9 mouse cellular contexts compared by ENCODE assay signal in genomic region chr9:66796739-66797138, GRCm38 (mm10). TPM values are rescaled to one million over a fixed set of nuclear protein-coding genes. Genes with fewer than 3 reads are reported as not detected.
DNase-seq lines count a peak whose midpoint lies in the region; ATAC-seq and TF ChIP-seq lines count a peak whose summit lies in the region.
"Had no signal": no experiment of that assay in that cellular context is flagged by ENCODE, and none has a peak within 500 bp of the region (broad histone marks: within the 10 kb centered on the region; RNA-seq: fewer than 3 reads in every experiment).

Gene Gm10647, plus strand, starts transcription at chr9:66797039.

- TF ChIP-seq CTCF in MEL (IDR thresholded peaks at IDR 0.05 in 2 of 3, conservative IDR thresholded peaks at IDR 0.05 in 1 of 3; ENCODE audit: control insufficient read depth in 1 of 3, insufficient read depth in 1 of 3, low read depth in 2 of 3, low read length in 3 of 3, poor library complexity in 1 of 3, severe bottlenecking in 1 of 3): no peak

- TF ChIP-seq RAD21 in MEL (IDR thresholded peaks at IDR 0.05; ENCODE audit: low read depth, low read length): no peak

- TF ChIP-seq EP300 in MEL (IDR thresholded peaks at IDR 0.05; ENCODE audit: low read depth in 1 of 2, low read length in 2 of 2): no peak

- H3K4me3 ChIP-seq in heart, embryonic 14.5 days (ENCODE audit: control insufficient read depth in 1 of 2, insufficient read depth in 1 of 2, low read depth in 1 of 2, low read length in 2 of 2): peak within 1 kb of the TSS; percentile 61 to 77
- H3K4me3 ChIP-seq in MEL (ENCODE audit: control insufficient read depth in 1 of 2, insufficient read depth in 1 of 2, low read depth in 2 of 2, low read length in 2 of 2): peak within 1 kb of the TSS; percentile 46 to 88
- H3K4me3 ChIP-seq in forebrain, embryonic 16.5 days (replicated peaks; ENCODE audit: low read length): peak within 1 kb of the TSS; percentile 71
- H3K4me3 ChIP-seq in liver, embryonic 16.5 days (ENCODE audit: low read depth, low read length): peak within 1 kb of the TSS; percentile 63

- H3K36me3 ChIP-seq in heart, embryonic 14.5 days (ENCODE audit: control insufficient read depth, insufficient read depth, low read length): no peaks in the 10 kb centered on the region
- H3K36me3 ChIP-seq in MEL (ENCODE audit: control insufficient read depth in 1 of 2, insufficient read depth in 2 of 2, low read length in 2 of 2): peaks cover 0 to 8% of the 10 kb centered on the region in 2 experiments; a peak in 2 of 4 replicates
- H3K36me3 ChIP-seq in forebrain, embryonic 16.5 days (ENCODE audit: control insufficient read depth, insufficient read depth): no peaks in the 10 kb centered on the region
- no peaks in the 10 kb centered on the region for H3K36me3 ChIP-seq in liver, embryonic 16.5 days (ENCODE audit: control insufficient read depth, insufficient read depth)

- H3K4me1 ChIP-seq in heart, embryonic 14.5 days (ENCODE audit: control insufficient read depth in 2 of 2, insufficient read depth in 2 of 2, low read length in 2 of 2): peaks cover 3% of the 10 kb centered on the region in 2 experiments; a peak in 3 of 4 replicates
- peaks cover 0 to 5% of the 10 kb centered on the region in 2 experiments; a peak in 1 of 4 replicates for H3K4me1 ChIP-seq in MEL (ENCODE audit: control insufficient read depth in 1 of 2, insufficient read depth in 2 of 2, low read length in 2 of 2)
- peaks cover 17% of the 10 kb centered on the region for H3K4me1 ChIP-seq in forebrain, embryonic 16.5 days (replicated peaks; ENCODE audit: control insufficient read depth, insufficient read depth, low read length)
- H3K4me1 ChIP-seq in liver, embryonic 16.5 days (ENCODE audit: control insufficient read depth, low read depth, low read length): peaks cover 11% of the 10 kb centered on the region

- no peak for DNase-seq in heart, postnatal 14 days
- no peak for DNase-seq in MEL (ENCODE audit: low read depth, low spot score)
- DNase-seq in frontal cortex, postnatal 25 days (ENCODE audit: low spot score in 2 of 2): no peak
- no peak for DNase-seq in B cell, adult 2 months
- DNase-seq: left cerebral cortex, postnatal 4 days had no signal

- no peak for ATAC-seq in heart, embryonic 14.5 days (ENCODE audit: insufficient number of reproducible peaks, insufficient read depth, low FRiP score, low read depth)
- ATAC-seq in forebrain, embryonic 16.5 days: no peak
- ATAC-seq in liver, embryonic 16.5 days (ENCODE audit: low read depth): no peak
- no peak for ATAC-seq in megakaryocyte-erythroid progenitor cell, adult 5-6 weeks (replicated peaks; ENCODE audit: low FRiP score, low TSS enrichment, poor library complexity, severe bottlenecking)

- peak within 1 kb of the TSS; percentile 62 to 94 for H3K27ac ChIP-seq in heart, embryonic 14.5 days (replicated peaks in 1 of 2; ENCODE audit: control insufficient read depth in 1 of 2, insufficient read depth in 1 of 2, low read depth in 2 of 2, low read length in 2 of 2)
- H3K27ac ChIP-seq in MEL (ENCODE audit: control insufficient read depth, low read depth, low read length): no peak within 1 kb of the TSS
- no peak within 1 kb of the TSS; the same call in 1 of the 2 replicates for H3K27ac ChIP-seq in forebrain, embryonic 16.5 days (ENCODE audit: low read length)
- peak within 1 kb of the TSS; percentile 72 for H3K27ac ChIP-seq in liver, embryonic 16.5 days (ENCODE audit: low read length)

- no peak for TF ChIP-seq POLR2A in MEL (IDR thresholded peaks at IDR 0.05; ENCODE audit: control insufficient read depth in 1 of 2, insufficient read depth in 1 of 2, low read depth in 1 of 2, low read length in 2 of 2, poor library complexity in 1 of 2)

- H3K9ac ChIP-seq in heart, embryonic 14.5 days (ENCODE audit: low read length): peak within 1 kb of the TSS; percentile 81
- no peak within 1 kb of the TSS; the same call in 1 of the 2 replicates for H3K9ac ChIP-seq in MEL (ENCODE audit: control insufficient read depth, low read depth, low read length, poor library complexity, severe bottlenecking)
- peak within 1 kb of the TSS; percentile 92 for H3K9ac ChIP-seq in forebrain, embryonic 16.5 days (replicated peaks; ENCODE audit: low read depth, low read length)
- H3K9ac ChIP-seq in liver, embryonic 16.5 days (ENCODE audit: low read depth, low read length): peak within 1 kb of the TSS; percentile 50

- H3K4me2 ChIP-seq in heart, embryonic 14.5 days (ENCODE audit: low read length): peak within 1 kb of the TSS; percentile 82
- H3K4me2 ChIP-seq in forebrain, embryonic 16.5 days (ENCODE audit: low read length): peak within 1 kb of the TSS; percentile 70
- H3K4me2 ChIP-seq in liver, embryonic 16.5 days (ENCODE audit: low read depth, low read length): peak within 1 kb of the TSS; percentile 96

- intact Hi-C loops in heart, postnatal 14 days (cut with DNase I): no loop called here

- 87% methylated on average over 5 of the region's 5 CpGs for WGBS in heart, embryonic 14.5 days
- 77% methylated on average over 5 of the region's 5 CpGs for WGBS in forebrain, embryonic 16.5 days
- WGBS in liver, embryonic 16.5 days (ENCODE audit: insufficient replicate concordance): 61% methylated on average over 5 of the region's 5 CpGs

- no peaks in the 10 kb centered on the region for H3K9me3 ChIP-seq in heart, embryonic 14.5 days (ENCODE audit: control insufficient read depth, low read length)
- no peaks in the 10 kb centered on the region for H3K9me3 ChIP-seq in MEL (replicated peaks; ENCODE audit: insufficient read depth, low read length)
- no peaks in the 10 kb centered on the region for H3K9me3 ChIP-seq in forebrain, embryonic 16.5 days (ENCODE audit: control insufficient read depth, low read length)
- no peaks in the 10 kb centered on the region for H3K9me3 ChIP-seq in liver, embryonic 16.5 days (replicated peaks; ENCODE audit: control insufficient read depth, low read length)

- no peaks in the 10 kb centered on the region; the same call in 1 of the 2 replicates for H3K79me2 ChIP-seq in MEL (ENCODE audit: control insufficient read depth, insufficient read depth, low read length, poor library complexity)

- H3K27me3 ChIP-seq in heart, embryonic 14.5 days (ENCODE audit: control insufficient read depth, insufficient read depth, low read length): no peaks in the 10 kb centered on the region
- peaks cover 8 to 26% of the 10 kb centered on the region in 2 experiments for H3K27me3 ChIP-seq in MEL (ENCODE audit: control insufficient read depth in 1 of 2, insufficient read depth in 2 of 2, low read length in 2 of 2)
- no peaks in the 10 kb centered on the region for H3K27me3 ChIP-seq in forebrain, embryonic 16.5 days (replicated peaks; ENCODE audit: control insufficient read depth, insufficient read depth, low read length)
- peaks cover 16% of the 10 kb centered on the region for H3K27me3 ChIP-seq in liver, embryonic 16.5 days (ENCODE audit: control insufficient read depth, insufficient read depth, low read depth, low read length)

TF ChIP-seq in MEL, 35 proteins besides CTCF, POLR2A, EP300 and RAD21:
- TF ChIP-seq ETS1 (IDR thresholded peaks at IDR 0.05; ENCODE audit: low read depth, low read length): no peak
- TF ChIP-seq ZMIZ1 (IDR thresholded peaks at IDR 0.05; ENCODE audit: low read depth, low read length): no peak

RNA-seq across cellular contexts. Expression of gene Gm10647, which starts in this region (rescaled TPM):
- 0.46 and 0.57 TPM in 2 replicates for polyA plus RNA-seq in heart, embryonic 14.5 days (2014; fragmentation: Nextera tagmentation; extraction: Ambion mirVana)
- total RNA-seq in heart, postnatal 14 days (2021): under 1 TPM; 0.15 to 0.36 TPM
- not detected in 2 replicates for total RNA-seq in MEL (2012; rRNA removed)
- not detected for polyA plus RNA-seq in MEL (2012; ENCODE audit: insufficient read depth in 1 of 2, insufficient read length in 2 of 2, low read depth in 1 of 2, low replicate concordance in 2 of 2, missing spikeins in 1 of 2)
- 0.42 and 0.43 TPM in 2 replicates for polyA plus RNA-seq in forebrain, embryonic 16.5 days (2015; fragmentation: Nextera tagmentation; extraction: Ambion mirVana)
- polyA plus RNA-seq in liver, embryonic 16.5 days (2015; fragmentation: Nextera tagmentation; extraction: Ambion mirVana): 0.32 and 0.42 TPM in 2 replicates
- not detected in 2 replicates for total RNA-seq in megakaryocyte-erythroid progenitor cell, adult 5-6 weeks (2014; fragmentation: Nextera tagmentation)
- not detected in 2 replicates for total RNA-seq in megakaryocyte-erythroid progenitor cell, adult 5-6 weeks (2017)

Comparison
In these comparisons a context has a peak if more than half of its experiments do, and no peak if none do; other contexts are left out.
1. H3K27ac ChIP-seq: peak in heart, embryonic 14.5 days (2 of 2) and liver, embryonic 16.5 days (single experiment); none in MEL (single experiment) and forebrain, embryonic 16.5 days (single experiment).
2. Peak in every context shown above with its lines, with median percentiles within 50 percentile points of each other: H3K4me2 ChIP-seq and H3K4me3 ChIP-seq.